Mouse (Mus musculus) E14TG2a.4 (cell line): ENCODE measurements around the gene Hcrtr1.

ENCODE experiments used
- CTCF ChIP-seq: conservative IDR thresholded peaks from 2 replicates; pipeline ENCODE4 v1.5.1; 2014; ENCODE audit warnings: low read length
- POU5F1 ChIP-seq: IDR thresholded peaks from 2 replicates; pipeline ENCODE4 v1.6.1; 2014; ENCODE audit warnings: low read length, borderline replicate concordance

- TF ChIP-seq CTCF (no peak), POU5F1 (no peak)
These were observed 42.7 kb upstream of the Hcrtr1 start for GRCm38 (mm10) chr4:130181886-130182285.
